Mouse (Mus musculus) hindbrain, postnatal 0 days (tissue): ENCODE data around the gene Rd3. TPM values are rescaled to one million over a fixed set of nuclear protein-coding genes. Genes with fewer than 3 reads are reported as not detected.

ENCODE experiments used
- ATAC-seq: fragments of 200-750 bp; cut with Nextera tagmentation; 2 replicates; pipeline ENCODE4 v1.8.0; 2017; ENCODE audit warnings: mild to moderate bottlenecking, moderate TSS enrichment, moderate library complexity
- DNase-seq: peaks from one replicate; pipeline ENCODE4 v3.0.0-alpha.2; 2015; ENCODE audit warnings: low spot score
- H3K27ac ChIP-seq: fragments of 300-500 bp; sonication (generic); 2 replicates; pipeline ENCODE4 v1.5.1; 2014; ENCODE audit warnings: mild to moderate bottlenecking
- H3K27me3 ChIP-seq: fragments of 300-500 bp; sonication (generic); 2 replicates; pipeline ENCODE4 v1.6.1; 2014; ENCODE audit warnings: low read length, mixed read lengths; ENCODE audit not compliant: insufficient read depth
- H3K36me3 ChIP-seq: fragments of 300-500 bp; sonication (generic); 2 replicates; pipeline ENCODE4 v1.6.1; 2014; ENCODE audit warnings: low read length, mixed read lengths; ENCODE audit not compliant: insufficient read depth
- H3K4me1 ChIP-seq: fragments of 300-500 bp; sonication (generic); 2 replicates; pipeline ENCODE4 v1.6.1; 2014; ENCODE audit warnings: antibody characterized with exemption, low read length, mixed read lengths; ENCODE audit not compliant: insufficient read depth
- H3K4me2 ChIP-seq: fragments of 300-500 bp; sonication (generic); 2 replicates; pipeline ENCODE4 v1.6.1; 2014; ENCODE audit warnings: low read depth, mild to moderate bottlenecking, low read length, moderate library complexity, mixed read lengths
- H3K4me3 ChIP-seq: fragments of 300-500 bp; sonication (generic); 2 replicates; pipeline ENCODE4 v1.5.1; 2014; ENCODE audit warnings: low read length
- H3K9ac ChIP-seq: fragments of 300-500 bp; sonication (generic); replicated peaks from 2 replicates; pipeline ENCODE4 v1.6.1; 2014; ENCODE audit warnings: mild to moderate bottlenecking, low read length, moderate library complexity, mixed read lengths
- H3K9me3 ChIP-seq: fragments of 300-500 bp; sonication (generic); 2 replicates; pipeline ENCODE4 v1.6.1; 2016; ENCODE audit warnings: low read length, mixed read lengths
- CTCF ChIP-seq: IDR thresholded peaks from 2 replicates; pipeline ENCODE4 v1.5.1; 2016; ENCODE audit warnings: antibody characterized with exemption, control low read depth, low read depth
- WGBS: fragments of 180-500 bp; shearing (Covaris S2); extraction: QIAGEN DNeasy Blood & Tissue Kit; methylation state at CpG from one replicate; pipeline ENCODE4 v1.1.7; 2014; 5-methylcytosine and 5-hydroxymethylcytosine counted together
- polyA plus RNA-seq: library from polyadenylated mRNA; unstranded; fragments of >200 nt; fragmentation: Nextera tagmentation; extraction: Ambion mirVana; gene quantifications from 2 replicates; pipeline ENCODE4 v1.2.1, GENCODE M21; 2015
- total RNA-seq: library from RNA; depleted of rRNA; stranded (reverse); fragments of >200 nt; gene quantifications from 2 replicates; pipeline ENCODE4 v1.2.3, GENCODE M21; 2014

The Rd3 gene
- total and polyA plus RNA-seq, 2 experiments from 2014 or later: 2.2 to 3.0 TPM

- no peak for ATAC-seq
- H3K27me3 ChIP-seq: no peaks in the 10 kb centered on the region
Observed at GRCm38 (mm10) chr1:191960946-191961345, 16.2 kb upstream of the Rd3 start.

GRCm38 (mm10) chr1:191963413-191963812 lies 13.8 kb upstream of the Rd3 start:
- Histone ChIP-seq H3K9ac (no peak overlapping the region), H3K27ac (no peak overlapping the region), H3K4me2 (no peak overlapping the region), H3K9me3 (no peaks in the 10 kb centered on the region), H3K36me3 (no peaks in the 10 kb centered on the region), H3K4me1 (no peaks in the 10 kb centered on the region), H3K27me3 (no peaks in the 10 kb centered on the region), H3K4me3 (no peak overlapping the region)
- ATAC-seq: no peak
- TF ChIP-seq CTCF: no peak
- 76% methylated on average over 3 of the region's 3 CpGs for WGBS
- no peak for DNase-seq

More at GRCm38 (mm10) chr1:191960946-191961345, 16.2 kb upstream of the Rd3 start:
- H3K4me1 ChIP-seq: no peaks in the 10 kb centered on the region
- H3K4me2 ChIP-seq: no peak overlapping the region
- DNase-seq: no peak
- H3K9me3 ChIP-seq: no peaks in the 10 kb centered on the region
- 72% methylated on average over 2 of the region's 2 CpGs for WGBS
- no peak overlapping the region for H3K4me3 ChIP-seq
- H3K27ac ChIP-seq: no peak overlapping the region
- no peak overlapping the region for H3K9ac ChIP-seq
- no peaks in the 10 kb centered on the region for H3K36me3 ChIP-seq
- no peak for TF ChIP-seq CTCF

- no peak overlapping the region for H3K4me2 ChIP-seq
Observed at GRCm38 (mm10) chr1:191963948-191964772, 13.0 kb upstream of the Rd3 start.

GRCm38 (mm10) chr1:191964773-191965481 lies 12.2 kb upstream of the Rd3 start:
- Histone ChIP-seq H3K9ac (no peak overlapping the region), H3K4me3 (no peak overlapping the region), H3K36me3 (no peaks in the 10 kb centered on the region), H3K4me2 (no peak overlapping the region), H3K27ac (no peak overlapping the region), H3K4me1 (no peaks in the 10 kb centered on the region), H3K27me3 (no peaks in the 10 kb centered on the region), H3K9me3 (no peaks in the 10 kb centered on the region)
- ATAC-seq: peak; percentile 49; the same call in 1 of the 2 replicates
- peak; percentile 92 for TF ChIP-seq CTCF
- DNase-seq: peak; percentile 93
- WGBS: 17% methylated on average over 13 of the region's 13 CpGs

More at GRCm38 (mm10) chr1:191963948-191964772, 13.0 kb upstream of the Rd3 start:
- peak; percentile 68; the same call in 1 of the 2 replicates for ATAC-seq
- Histone ChIP-seq H3K9me3 (no peaks in the 10 kb centered on the region), H3K27me3 (no peaks in the 10 kb centered on the region), H3K27ac (no peak overlapping the region), H3K4me3 (no peak overlapping the region), H3K36me3 (no peaks in the 10 kb centered on the region), H3K9ac (no peak overlapping the region), H3K4me1 (no peaks in the 10 kb centered on the region)
- TF ChIP-seq CTCF: peak; percentile 84
- peak; percentile 81 for DNase-seq
- 24% methylated on average over 8 of the region's 8 CpGs for WGBS

- no peaks in the 10 kb centered on the region for H3K4me1 ChIP-seq
- DNase-seq (no peak), ATAC-seq (no peak)
- H3K9ac ChIP-seq: no peak overlapping the region
- 64% methylated on average over 5 of the region's 5 CpGs for WGBS
- H3K9me3 ChIP-seq: no peaks in the 10 kb centered on the region
- TF ChIP-seq CTCF: no peak
- H3K36me3 ChIP-seq: no peaks in the 10 kb centered on the region
- no peak overlapping the region for H3K4me2 ChIP-seq
- no peaks in the 10 kb centered on the region for H3K27me3 ChIP-seq
- no peak overlapping the region for H3K4me3 ChIP-seq
- no peak overlapping the region for H3K27ac ChIP-seq
Observed at GRCm38 (mm10) chr1:191969939-191970338, 7.2 kb upstream of the Rd3 start.

GRCm38 (mm10) chr1:191974509-191975405 lies 2.4 kb upstream of the Rd3 start:
- Histone ChIP-seq H3K27ac (no peak overlapping the region), H3K4me1 (0 out of 2 replicates have a peak, but pooled peaks cover 4% of the 10 kb centered on the region), H3K36me3 (no peaks in the 10 kb centered on the region), H3K27me3 (no peaks in the 10 kb centered on the region), H3K4me2 (no peak overlapping the region), H3K9ac (no peak overlapping the region), H3K4me3 (no peak overlapping the region), H3K9me3 (no peaks in the 10 kb centered on the region)
- no peak for TF ChIP-seq CTCF
- WGBS: 53% methylated on average over 13 of the region's 13 CpGs
- DNase-seq (no peak), ATAC-seq (no peak)
